Mouse (Mus musculus) heart, adult 2 months (tissue): ENCODE measurements around the gene Map2k5.

Experiments
- CTCF ChIP-seq: fragments of 200-600 bp; IDR thresholded peaks from 2 replicates; pipeline ENCODE4 v1.8.1; 2022; ENCODE audit warnings: antibody characterized with exemption, mild to moderate bottlenecking, moderate library complexity
- POLR2A ChIP-seq: fragments of 200-500 bp; IDR thresholded peaks from 2 replicates; pipeline ENCODE4 v1.6.1; 2011; ENCODE audit warnings: mild to moderate bottlenecking, low read depth, low read length, control low read depth; ENCODE audit not compliant: insufficient read depth

DNA sequence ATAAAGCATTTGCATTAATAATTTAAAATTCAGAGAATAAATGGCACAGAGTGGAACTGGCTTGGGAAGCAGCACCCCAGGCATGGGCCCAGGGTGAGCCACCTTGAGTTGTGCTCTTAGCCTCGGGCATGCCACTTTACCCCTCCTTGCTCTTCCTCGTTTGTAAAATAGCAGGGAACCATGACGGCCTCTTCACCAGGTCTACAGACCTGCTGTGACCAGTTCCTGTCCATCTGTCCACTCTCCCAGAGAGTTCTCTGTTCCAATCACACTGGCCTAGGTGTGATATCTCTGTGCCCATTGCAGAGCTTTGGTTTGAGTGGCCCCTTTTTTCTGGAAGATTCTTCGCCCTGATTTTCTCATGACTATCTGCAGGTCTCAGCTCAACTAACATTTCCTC lies 63.6 kb downstream of the Map2k5 start:
- TF ChIP-seq CTCF: no peak
- TF ChIP-seq POLR2A: no peak
